Mouse (Mus musculus) limb, embryonic 14.5 days (tissue): ENCODE data around the gene Gsx1. TPM values are rescaled to one million over a fixed set of nuclear protein-coding genes. Genes with fewer than 3 reads are reported as not detected.

Experiments used
- ATAC-seq: fragments of 200-750 bp; cut with Nextera tagmentation; 2 replicates; pipeline ENCODE4 v1.8.0; 2017; ENCODE audit warnings: low read depth, moderate number of reproducible peaks, moderate TSS enrichment; ENCODE audit not compliant: low FRiP score
- DNase-seq: peaks from one replicate; pipeline ENCODE4 v3.0.0-alpha.2; 2015; ENCODE audit warnings: low spot score
- H3K27ac ChIP-seq: fragments of 300-500 bp; sonication (generic); replicated peaks from 2 replicates; pipeline ENCODE4 v1.5.1; 2014; ENCODE audit warnings: low read depth, mild to moderate bottlenecking, low read length, moderate library complexity, mixed read lengths
- H3K27me3 ChIP-seq: fragments of 300-500 bp; sonication (generic); 2 replicates; pipeline ENCODE4 v1.6.1; 2014; ENCODE audit warnings: low read length, mixed read lengths; ENCODE audit not compliant: control insufficient read depth, insufficient read depth
- H3K36me3 ChIP-seq: fragments of 300-500 bp; sonication (generic); 2 replicates; pipeline ENCODE4 v1.6.1; 2014; ENCODE audit warnings: mild to moderate bottlenecking, low read length, moderate library complexity, mixed read lengths; ENCODE audit not compliant: control insufficient read depth, insufficient read depth
- H3K4me1 ChIP-seq: fragments of 300-500 bp; sonication (generic); 2 replicates; pipeline ENCODE4 v1.6.1; 2014; ENCODE audit warnings: antibody characterized with exemption, low read length, mixed read lengths; ENCODE audit not compliant: control insufficient read depth, insufficient read depth
- H3K4me2 ChIP-seq: fragments of 300-500 bp; sonication (generic); replicated peaks from 2 replicates; pipeline ENCODE4 v1.6.1; 2014; ENCODE audit warnings: low read depth, mild to moderate bottlenecking, low read length, moderate library complexity; ENCODE audit not compliant: severe bottlenecking
- H3K4me3 ChIP-seq: fragments of 300-500 bp; sonication (generic); replicated peaks from 2 replicates; pipeline ENCODE4 v1.5.1; 2014; ENCODE audit warnings: low read length
- H3K9ac ChIP-seq: fragments of 300-500 bp; sonication (generic); 2 replicates; pipeline ENCODE4 v1.6.1; 2014; ENCODE audit warnings: mild to moderate bottlenecking, low read depth, low read length, moderate library complexity; ENCODE audit not compliant: severe bottlenecking
- H3K9me3 ChIP-seq: fragments of 300-500 bp; sonication (generic); 2 replicates; pipeline ENCODE4 v1.6.1; 2016; ENCODE audit warnings: low read length; ENCODE audit not compliant: control insufficient read depth
- POLR2A ChIP-seq: fragments of 200-500 bp; IDR thresholded peaks from 2 replicates; pipeline ENCODE4 v1.8.0; 2012; ENCODE audit warnings: inconsistent platforms, mild to moderate bottlenecking, moderate library complexity, borderline replicate concordance; ENCODE audit not compliant: insufficient read depth, insufficient read length; ENCODE audit errors: extremely low read depth
- WGBS: fragments of 180-500 bp; shearing (Covaris S2); extraction: QIAGEN DNeasy Blood & Tissue Kit; methylation state at CpG from one replicate; pipeline ENCODE4 v1.1.7; 2014; 5-methylcytosine and 5-hydroxymethylcytosine counted together
- polyA plus RNA-seq, 2 experiments: library from polyadenylated mRNA; depleted of rRNA in 1 of 2; stranded (reverse) in 1 of 2; unstranded in 1 of 2; fragments of >200 nt; fragmentation: Nextera tagmentation in 1 of 2; extraction: Ambion mirVana in 1 of 2; gene quantifications; 2 replicates each; pipeline versions ENCODE4 v1.2.1 to v1.2.3; 2012 to 2014

Gsx1 gene
- polyA plus RNA-seq, 2 experiments: not detected

DNA sequence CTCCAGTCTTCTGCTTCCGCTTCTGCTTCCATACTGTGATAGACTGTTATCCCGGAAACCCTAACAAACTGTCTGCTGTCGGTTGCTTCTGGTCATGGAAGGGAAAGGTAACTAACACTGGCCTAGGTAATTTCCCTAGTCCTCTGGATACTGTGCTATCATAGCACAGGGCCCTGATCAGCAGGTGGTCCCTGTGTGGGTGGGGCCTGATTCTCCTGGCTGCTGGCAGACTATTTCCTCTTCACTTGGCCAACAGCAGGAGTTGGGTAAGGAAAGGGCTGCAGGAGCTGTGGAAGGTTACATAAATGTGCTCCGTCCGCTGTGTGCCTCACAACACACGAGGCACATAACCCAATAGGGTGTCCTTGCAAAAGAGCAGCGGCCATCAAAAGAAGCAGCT is 31.1 kb upstream of the Gsx1 start:
- WGBS: 64% methylated on average over 7 of the region's 7 CpGs

DNA sequence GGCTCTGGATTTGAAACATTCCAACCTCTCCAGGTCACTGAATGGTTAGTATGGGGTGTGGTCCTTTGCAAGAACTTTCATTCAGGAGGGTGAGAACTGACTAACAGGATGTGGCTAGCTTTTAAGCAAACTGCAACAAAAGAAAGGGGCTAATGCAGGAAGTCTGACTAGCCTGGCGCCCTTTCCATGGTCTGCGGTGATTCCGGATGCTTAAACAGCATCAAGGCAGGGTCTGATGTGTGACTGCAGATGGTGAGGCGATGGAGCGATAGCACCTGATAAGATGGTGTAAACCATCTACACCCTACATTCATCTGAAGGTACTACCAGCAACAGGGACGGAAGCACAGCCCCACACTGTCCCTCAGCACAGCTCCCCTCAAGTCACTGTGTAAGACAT is 29.2 kb upstream of the Gsx1 start:
- Histone ChIP-seq H3K9ac (no peak overlapping the region), H3K4me3 (no peak overlapping the region), H3K27me3 (0 out of 2 replicates have a peak, but pooled peaks cover 2% of the 10 kb centered on the region), H3K27ac (no peak overlapping the region), H3K36me3 (no peaks in the 10 kb centered on the region), H3K9me3 (no peaks in the 10 kb centered on the region), H3K4me2 (no peak overlapping the region), H3K4me1 (no peaks in the 10 kb centered on the region)
- no peak for ATAC-seq
- no peak for TF ChIP-seq POLR2A
- no peak for DNase-seq
- 86% methylated on average over 6 of the region's 6 CpGs for WGBS

More for the DNA sequence above, 31.1 kb upstream of the Gsx1 start:
- Histone ChIP-seq H3K4me1 (no peaks in the 10 kb centered on the region), H3K9ac (no peak overlapping the region), H3K9me3 (no peaks in the 10 kb centered on the region), H3K4me2 (no peak overlapping the region), H3K27ac (no peak overlapping the region), H3K36me3 (no peaks in the 10 kb centered on the region), H3K27me3 (0 out of 2 replicates have a peak, but pooled peaks cover 2% of the 10 kb centered on the region), H3K4me3 (no peak overlapping the region)
- ATAC-seq (no peak), DNase-seq (no peak)
- no peak for TF ChIP-seq POLR2A

DNA sequence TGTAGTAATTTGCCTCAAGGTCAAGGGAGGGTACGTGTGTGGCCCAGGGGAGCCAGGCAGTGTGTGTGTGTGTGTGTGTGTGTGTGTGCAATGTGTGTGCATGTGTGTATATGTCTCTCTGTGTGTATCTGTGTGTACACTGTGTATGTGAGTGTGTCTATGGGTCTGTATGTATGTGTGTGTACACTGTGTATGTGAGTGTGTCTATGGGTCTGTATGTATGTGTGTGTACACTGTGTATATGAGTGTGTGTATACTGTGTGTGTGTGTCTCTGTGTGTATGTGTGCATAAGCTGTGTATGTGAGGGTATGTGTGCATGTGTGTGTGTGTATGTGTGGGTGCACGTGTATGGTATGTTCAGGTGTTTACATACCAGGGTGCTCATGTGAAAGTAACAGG is 28.7 kb upstream of the Gsx1 start:
- Histone ChIP-seq H3K27me3 (0 out of 2 replicates have a peak, but pooled peaks cover 2% of the 10 kb centered on the region), H3K27ac (no peak overlapping the region), H3K4me1 (no peaks in the 10 kb centered on the region), H3K4me3 (no peak overlapping the region), H3K9ac (no peak overlapping the region), H3K4me2 (no peak overlapping the region), H3K9me3 (no peaks in the 10 kb centered on the region), H3K36me3 (no peaks in the 10 kb centered on the region)
- WGBS: 78% methylated on average over 2 of the region's 2 CpGs
- no peak for ATAC-seq
- DNase-seq: no peak
- TF ChIP-seq POLR2A: no peak

DNA sequence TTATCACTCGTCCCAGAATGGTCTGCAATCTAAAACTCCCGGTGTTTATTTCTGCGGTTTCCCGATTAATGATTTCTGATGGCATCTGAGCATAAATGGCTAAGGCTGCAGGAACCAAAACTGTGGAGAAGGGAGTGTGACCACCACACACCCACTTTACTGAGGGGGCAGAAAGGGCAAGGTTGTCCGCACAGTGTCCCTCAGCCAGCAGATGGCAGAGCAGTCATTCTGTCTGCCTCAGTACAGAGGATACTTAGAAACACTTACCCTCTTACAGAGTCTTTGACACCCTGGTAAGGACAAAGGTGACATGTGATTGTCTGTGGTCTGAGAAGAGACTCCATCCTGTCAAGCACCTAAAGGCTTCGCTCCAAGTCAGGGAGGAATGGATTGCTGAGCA is 23.4 kb upstream of the Gsx1 start:
- Histone ChIP-seq H3K4me1 (no peaks in the 10 kb centered on the region), H3K4me2 (no peak overlapping the region), H3K9me3 (no peaks in the 10 kb centered on the region), H3K27me3 (no peaks in the 10 kb centered on the region), H3K36me3 (no peaks in the 10 kb centered on the region), H3K4me3 (no peak overlapping the region), H3K27ac (no peak overlapping the region), H3K9ac (no peak overlapping the region)
- ATAC-seq: no peak
- 82% methylated on average over 6 of the region's 6 CpGs for WGBS
- no peak for TF ChIP-seq POLR2A
- no peak for DNase-seq

DNA sequence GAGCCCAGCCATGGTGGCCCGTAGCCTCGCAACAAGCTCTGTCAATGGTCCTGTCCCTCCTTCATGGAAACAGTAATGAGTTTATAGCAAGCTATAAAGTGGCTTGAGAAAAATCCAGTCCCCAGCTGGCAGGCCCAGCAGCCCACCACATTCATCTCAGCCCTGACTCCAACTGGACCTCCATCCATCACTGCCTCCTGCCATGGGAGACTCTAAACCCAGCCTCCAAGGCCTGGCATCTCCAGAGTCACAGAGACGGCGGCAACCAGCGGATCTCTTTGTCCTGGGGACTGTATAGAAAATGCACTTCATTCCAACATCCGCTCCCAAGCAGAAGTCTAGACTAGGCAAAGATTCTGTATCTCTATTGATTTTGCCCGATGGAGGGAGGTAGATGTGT is 18.4 kb upstream of the Gsx1 start:
- H3K9me3 ChIP-seq: no peaks in the 10 kb centered on the region
- no peak overlapping the region for H3K27ac ChIP-seq
- DNase-seq: no peak
- no peak overlapping the region for H3K9ac ChIP-seq
- H3K27me3 ChIP-seq: no peaks in the 10 kb centered on the region
- WGBS: 72% methylated on average over 7 of the region's 7 CpGs
- TF ChIP-seq POLR2A: no peak
- no peaks in the 10 kb centered on the region for H3K4me1 ChIP-seq
- H3K4me3 ChIP-seq: no peak overlapping the region
- ATAC-seq: no peak
- no peak overlapping the region for H3K4me2 ChIP-seq
- H3K36me3 ChIP-seq: no peaks in the 10 kb centered on the region

DNA sequence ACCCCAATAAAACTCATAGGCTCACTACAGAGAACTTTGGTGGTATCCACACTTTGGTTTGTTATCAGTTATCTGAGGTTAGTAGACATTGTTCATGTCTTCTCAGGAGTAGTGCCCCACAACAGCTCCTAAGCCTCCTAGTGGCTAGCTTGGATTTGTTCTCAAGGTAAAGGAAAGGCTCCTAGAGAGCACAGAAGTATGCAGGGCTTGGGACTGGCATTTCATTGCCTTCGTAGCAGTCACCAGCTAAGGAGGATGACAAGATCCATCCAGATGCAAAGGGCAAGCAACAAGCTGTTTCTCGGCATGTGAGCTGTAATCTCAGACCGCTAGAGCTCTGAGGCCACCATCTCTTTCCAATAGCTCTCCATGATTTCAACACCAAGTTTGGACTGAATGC is 14.4 kb upstream of the Gsx1 start:
- WGBS: 87% methylated on average over 3 of the region's 3 CpGs
- no peak for TF ChIP-seq POLR2A
- no peaks in the 10 kb centered on the region for H3K36me3 ChIP-seq

More for the DNA sequence above, 14.4 kb upstream of the Gsx1 start:
- Histone ChIP-seq H3K27me3 (no peaks in the 10 kb centered on the region), H3K27ac (no peak overlapping the region), H3K9ac (no peak overlapping the region), H3K4me1 (no peaks in the 10 kb centered on the region), H3K4me3 (no peak overlapping the region), H3K9me3 (no peaks in the 10 kb centered on the region), H3K4me2 (no peak overlapping the region)
- DNase-seq (no peak), ATAC-seq (no peak)
